Mouse (Mus musculus) left cerebral cortex, postnatal 25 days (tissue): Measurements from ENCODE around the gene Zfp619. TPM values are rescaled to one million over a fixed set of nuclear protein-coding genes. Genes with fewer than 3 reads are reported as not detected.
"Not testable (repeated sequence)": the region's sequence is repeated elsewhere in the genome, so short reads cannot be mapped to it uniquely, and the experiment has no call there.

Source experiments
- DNase-seq, 2 experiments: peaks; one replicate each; pipeline ENCODE4 v3.0.0; 2022; ENCODE audit warnings: low spot score in 2 of 2, mixed read lengths in 1 of 2
- intact Hi-C: fragments of 180-260 bp; cut with DNase I; formaldehyde crosslinking; loops from one replicate; pipeline ENCODE4 v1.15.1; 2025
- total RNA-seq, 2 experiments: library from RNA; stranded (reverse); gene quantifications; 2 replicates each; pipeline ENCODE4 v1.2.3; 2021

Zfp619 gene
- total RNA-seq, 2 experiments from 2014 or later: 4.7 to 4.8 TPM

DNA sequence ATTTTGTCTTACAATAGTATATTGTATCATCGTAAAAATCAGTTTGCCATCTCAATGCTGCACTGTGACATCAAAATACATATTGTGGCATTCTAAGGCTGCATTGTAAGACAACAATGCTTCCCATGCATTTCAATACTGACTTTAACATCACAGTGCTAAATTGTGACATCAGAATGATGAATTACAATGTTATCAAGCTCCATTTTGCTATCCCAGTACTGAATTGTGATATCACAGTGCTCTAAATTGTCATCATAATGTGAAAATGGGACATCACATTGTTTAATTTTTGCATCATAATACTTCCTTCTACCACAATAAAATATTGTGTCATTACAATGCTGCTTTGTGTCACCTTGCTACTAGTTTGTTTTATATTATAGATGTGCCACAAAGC lies 70.5 kb downstream of the Zfp619 start:
- intact Hi-C loops: no loop called here
- no peak for DNase-seq

- peak; percentile 36 to 43 for DNase-seq
- intact Hi-C loops: not testable (repeated sequence)
These were observed 71.0 kb downstream of the Zfp619 start for GRCm38 (mm10) chr7:39588471-39589041.

DNA sequence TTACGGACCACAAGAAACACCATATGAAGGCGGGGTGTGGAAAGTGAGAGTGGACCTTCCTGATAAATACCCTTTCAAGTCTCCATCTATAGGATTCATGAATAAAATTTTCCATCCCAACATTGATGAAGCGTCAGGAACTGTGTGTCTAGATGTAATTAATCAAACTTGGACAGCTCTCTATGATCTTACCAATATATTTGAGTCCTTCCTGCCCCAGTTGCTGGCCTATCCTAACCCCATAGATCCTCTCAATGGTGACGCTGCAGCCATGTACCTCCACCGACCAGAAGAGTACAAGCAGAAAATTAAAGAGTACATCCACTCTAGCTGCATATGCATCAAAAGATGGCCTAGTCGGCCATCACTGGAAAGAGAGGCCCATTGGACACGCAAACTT lies 71.5 kb downstream of the Zfp619 start:
- DNase-seq, intact Hi-C loops: not testable (repeated sequence)

Other genes starting within 250 kb of the Zfp619 start
- not detected for gene Gm5114, start 104.6 kb upstream of the Zfp619 start, total RNA-seq